Mouse (Mus musculus) macrophage (primary cell): ENCODE results near the gene Pdzrn4. TPM values are rescaled to one million over a fixed set of nuclear protein-coding genes. Genes with fewer than 3 reads are reported as not detected.

Experiments used
- H3K27ac ChIP-seq: fragments of 350-480 bp; formaldehyde crosslinking; 2 replicates; pipeline ENCODE4 v1.9.0; 2021
- H3K36me3 ChIP-seq: fragments of 350-480 bp; formaldehyde crosslinking; 2 replicates; pipeline ENCODE4 v1.9.0; 2021; ENCODE audit errors: inconsistent target
- H3K4me3 ChIP-seq: fragments of 350-480 bp; formaldehyde crosslinking; 2 replicates; pipeline ENCODE4 v1.9.0; 2021; ENCODE audit errors: inconsistent target
- H3K79me2 ChIP-seq: fragments of 350-480 bp; formaldehyde crosslinking; 2 replicates; pipeline ENCODE4 v1.9.0; 2021; ENCODE audit errors: inconsistent target
- whole genome bisulfite sequencing: methylation state at CpG from one replicate; pipeline ENCODE4 v1.1.7; 2026; ENCODE audit warnings: inconsistent platforms; ENCODE audit not compliant: missing documents; 5-methylcytosine and 5-hydroxymethylcytosine counted together
- polyA plus RNA-seq: library from polyadenylated mRNA; stranded (reverse); fragments of 250-400 nt; gene quantifications from 3 replicates; pipeline ENCODE4 v1.2.4, GENCODE M21; 2018; ENCODE audit warnings: inconsistent platforms

Gene Pdzrn4
- polyA plus RNA-seq, 1 experiment from 2014 or later: not detected

GRCm38 (mm10) chr15:92441630-92442180 lies 45.0 kb downstream of the Pdzrn4 start:
- Histone ChIP-seq H3K36me3 (no peaks in the 10 kb centered on the region), H3K4me3 (no peak overlapping the region), H3K27ac (no peak overlapping the region), H3K79me2 (no peaks in the 10 kb centered on the region)
- WGBS: 91% methylated on average over 18 of the region's 19 CpGs

GRCm38 (mm10) chr15:92447708-92448147 lies 51.0 kb downstream of the Pdzrn4 start:
- no peak overlapping the region for H3K27ac ChIP-seq
- H3K4me3 ChIP-seq: no peak overlapping the region
- no peaks in the 10 kb centered on the region for H3K79me2 ChIP-seq
- WGBS: 58% methylated on average over 8 of the region's 8 CpGs
- H3K36me3 ChIP-seq: no peaks in the 10 kb centered on the region

- no peak overlapping the region for H3K27ac ChIP-seq
- 91% methylated on average over 8 of the region's 8 CpGs for WGBS
- H3K36me3 ChIP-seq: no peaks in the 10 kb centered on the region
- no peaks in the 10 kb centered on the region for H3K79me2 ChIP-seq
- no peak overlapping the region for H3K4me3 ChIP-seq
Observed at GRCm38 (mm10) chr15:92449112-92449511, 52.4 kb downstream of the Pdzrn4 start.

- Histone ChIP-seq H3K4me3 (no peak overlapping the region), H3K27ac (no peak overlapping the region), H3K36me3 (no peaks in the 10 kb centered on the region), H3K79me2 (no peaks in the 10 kb centered on the region)
- WGBS: 77% methylated on average over 7 of the region's 7 CpGs
Observed at GRCm38 (mm10) chr15:92452620-92453019, 55.9 kb downstream of the Pdzrn4 start.

- H3K79me2 ChIP-seq: no peaks in the 10 kb centered on the region
- 82% methylated on average over 6 of the region's 6 CpGs for WGBS
- H3K4me3 ChIP-seq: no peak overlapping the region
- H3K27ac ChIP-seq: no peak overlapping the region
- H3K36me3 ChIP-seq: no peaks in the 10 kb centered on the region
Observed at GRCm38 (mm10) chr15:92482198-92482597, 85.5 kb downstream of the Pdzrn4 start.

GRCm38 (mm10) chr15:92491376-92491775 lies 94.7 kb downstream of the Pdzrn4 start:
- Histone ChIP-seq H3K4me3 (no peak overlapping the region), H3K79me2 (no peaks in the 10 kb centered on the region), H3K27ac (no peak overlapping the region), H3K36me3 (no peaks in the 10 kb centered on the region)
- 78% methylated on average over 3 of the region's 3 CpGs for whole genome bisulfite sequencing

GRCm38 (mm10) chr15:92495465-92496174 lies 98.9 kb downstream of the Pdzrn4 start:
- Histone ChIP-seq H3K36me3 (no peaks in the 10 kb centered on the region), H3K79me2 (no peaks in the 10 kb centered on the region), H3K27ac (no peak overlapping the region), H3K4me3 (no peak overlapping the region)
- WGBS: 85% methylated on average over 12 of the region's 12 CpGs

- H3K79me2 ChIP-seq: no peaks in the 10 kb centered on the region
- H3K36me3 ChIP-seq: no peaks in the 10 kb centered on the region
- WGBS: 91% methylated on average over 9 of the region's 9 CpGs
- no peak overlapping the region for H3K4me3 ChIP-seq
- no peak overlapping the region for H3K27ac ChIP-seq
Observed at GRCm38 (mm10) chr15:92500276-92500838, 103.7 kb downstream of the Pdzrn4 start.

GRCm38 (mm10) chr15:92502797-92503196 lies 106.1 kb downstream of the Pdzrn4 start:
- 92% methylated on average over 1 of the region's 1 CpGs for WGBS
- H3K79me2 ChIP-seq: no peaks in the 10 kb centered on the region
- no peak overlapping the region for H3K27ac ChIP-seq
- H3K36me3 ChIP-seq: no peaks in the 10 kb centered on the region
- no peak overlapping the region for H3K4me3 ChIP-seq

GRCm38 (mm10) chr15:92509372-92509771 lies 112.7 kb downstream of the Pdzrn4 start:
- Histone ChIP-seq H3K27ac (no peak overlapping the region), H3K79me2 (no peaks in the 10 kb centered on the region), H3K36me3 (no peaks in the 10 kb centered on the region), H3K4me3 (no peak overlapping the region)
- 85% methylated on average over 8 of the region's 8 CpGs for WGBS

- Histone ChIP-seq H3K4me3 (no peak overlapping the region), H3K27ac (no peak overlapping the region), H3K36me3 (no peaks in the 10 kb centered on the region), H3K79me2 (no peaks in the 10 kb centered on the region)
- 100% methylated on average over 1 of the region's 1 CpGs for WGBS
Observed at GRCm38 (mm10) chr15:92515651-92516050, 119.0 kb downstream of the Pdzrn4 start.

GRCm38 (mm10) chr15:92520677-92521225 lies 124.1 kb downstream of the Pdzrn4 start:
- H3K27ac ChIP-seq: no peak overlapping the region
- no peak overlapping the region for H3K4me3 ChIP-seq
- no peaks in the 10 kb centered on the region for H3K36me3 ChIP-seq
- WGBS: 79% methylated on average over 19 of the region's 19 CpGs
- H3K79me2 ChIP-seq: no peaks in the 10 kb centered on the region

GRCm38 (mm10) chr15:92521686-92522085 lies 125.0 kb downstream of the Pdzrn4 start:
- Histone ChIP-seq H3K27ac (no peak overlapping the region), H3K4me3 (no peak overlapping the region), H3K79me2 (no peaks in the 10 kb centered on the region), H3K36me3 (no peaks in the 10 kb centered on the region)
- whole genome bisulfite sequencing: 15% methylated on average over 7 of the region's 7 CpGs

GRCm38 (mm10) chr15:92524917-92525316 lies 128.2 kb downstream of the Pdzrn4 start:
- no peak overlapping the region for H3K4me3 ChIP-seq
- 45% methylated on average over 2 of the region's 2 CpGs for WGBS
- H3K27ac ChIP-seq: no peak overlapping the region
- H3K79me2 ChIP-seq: no peaks in the 10 kb centered on the region
- H3K36me3 ChIP-seq: no peaks in the 10 kb centered on the region

- Histone ChIP-seq H3K27ac (no peak overlapping the region), H3K4me3 (no peak overlapping the region)
- WGBS: 91% methylated on average over 9 of the region's 9 CpGs
Observed at GRCm38 (mm10) chr15:92525416-92525815, 128.7 kb downstream of the Pdzrn4 start.

More at GRCm38 (mm10) chr15:92525416-92525815, 128.7 kb downstream of the Pdzrn4 start:
- Histone ChIP-seq H3K36me3 (no peaks in the 10 kb centered on the region), H3K79me2 (no peaks in the 10 kb centered on the region)
